Comparison of ENCODE assay signal across 10 mouse cellular contexts in genomic region chr9:75609965-75610364, GRCm38 (mm10). TPM values are rescaled to one million over a fixed set of nuclear protein-coding genes. Genes with fewer than 3 reads are reported as not detected.
DNase-seq lines count a peak whose midpoint lies in the region; ATAC-seq lines count a peak whose summit lies in the region.
"Had no signal": no experiment of that assay in that cellular context is flagged by ENCODE, and none has a peak within 500 bp of the region (broad histone marks: within the 10 kb centered on the region; RNA-seq: fewer than 3 reads in every experiment).

No protein-coding gene starts in this region.

- DNase-seq in kidney, adult 18-20 months, result no peak
- peak; percentile 22 for DNase-seq in embryonic facial prominence, embryonic 10.5 days (ENCODE audit: low spot score)
- peak; percentile 42 for DNase-seq in hindbrain, embryonic 11.5 days (ENCODE audit: low spot score)
- DNase-seq in B cell, adult 2 months, result no peak
- DNase-seq in adrenal gland, adult (ENCODE audit: inconsistent age in 2 of 2, low spot score in 1 of 2), result no peak
- DNase-seq: liver, embryonic 13.5 days; right cerebral cortex, adult 18-20 months had no signal

- H3K9me3 ChIP-seq in kidney, embryonic 16.5 days (ENCODE audit: low read length), result no peaks in the 10 kb centered on the region
- H3K9me3 ChIP-seq in embryonic facial prominence, embryonic 10.5 days, result no peaks in the 10 kb centered on the region
- no peaks in the 10 kb centered on the region for H3K9me3 ChIP-seq in hindbrain, embryonic 11.5 days (ENCODE audit: control insufficient read depth, low read length)
- H3K9me3 ChIP-seq in midbrain, embryonic 16.5 days (replicated peaks; ENCODE audit: control insufficient read depth, low read length, poor library complexity, severe bottlenecking), result no peaks in the 10 kb centered on the region
- H3K9me3 ChIP-seq: liver, embryonic 13.5 days had no signal

- H3K27ac ChIP-seq in kidney, embryonic 16.5 days (ENCODE audit: low read length), result no peak overlapping the region
- H3K27ac ChIP-seq in embryonic facial prominence, embryonic 10.5 days (replicated peaks), result no peak overlapping the region
- H3K27ac ChIP-seq in hindbrain, embryonic 11.5 days (ENCODE audit: low read depth, low read length), result peak overlapping the region; percentile 85
- peak overlapping the region; percentile 88 for H3K27ac ChIP-seq in midbrain, embryonic 16.5 days (ENCODE audit: low read length)
- H3K27ac ChIP-seq: liver, embryonic 13.5 days had no signal

- H3K4me3 ChIP-seq in kidney, embryonic 16.5 days (ENCODE audit: low read length), result peak overlapping the region; percentile 63
- peak overlapping the region; percentile 74 for H3K4me3 ChIP-seq in embryonic facial prominence, embryonic 10.5 days
- H3K4me3 ChIP-seq in hindbrain, embryonic 11.5 days (ENCODE audit: low read depth, low read length), result peak overlapping the region; percentile 82
- peak overlapping the region; percentile 94 for H3K4me3 ChIP-seq in midbrain, embryonic 16.5 days (ENCODE audit: low read depth, low read length)

- H3K27me3 ChIP-seq in kidney, embryonic 16.5 days (ENCODE audit: insufficient read depth, low read length), result peaks cover 3% of the 10 kb centered on the region; the same call in 1 of the 2 replicates
- peaks cover 12% of the 10 kb centered on the region; the same call in 1 of the 2 replicates for H3K27me3 ChIP-seq in embryonic facial prominence, embryonic 10.5 days (replicated peaks; ENCODE audit: low read depth, poor library complexity, severe bottlenecking)
- H3K27me3 ChIP-seq in hindbrain, embryonic 11.5 days (ENCODE audit: control insufficient read depth, insufficient read depth, low read length), result no peaks in the 10 kb centered on the region
- no peaks in the 10 kb centered on the region for H3K27me3 ChIP-seq in midbrain, embryonic 16.5 days (ENCODE audit: control insufficient read depth, insufficient read depth, low read depth, low read length)

- no peaks in the 10 kb centered on the region for H3K4me1 ChIP-seq in kidney, embryonic 16.5 days (ENCODE audit: insufficient read depth, low read length)
- H3K4me1 ChIP-seq in embryonic facial prominence, embryonic 10.5 days, result peaks cover 9% of the 10 kb centered on the region
- no peaks in the 10 kb centered on the region for H3K4me1 ChIP-seq in hindbrain, embryonic 11.5 days (replicated peaks; ENCODE audit: control insufficient read depth, insufficient read depth, low read length)
- H3K4me1 ChIP-seq in midbrain, embryonic 16.5 days (ENCODE audit: control insufficient read depth, insufficient read depth, low read length), result peaks cover 15% of the 10 kb centered on the region
- H3K4me1 ChIP-seq: liver, embryonic 13.5 days had no signal

- H3K4me2 ChIP-seq in kidney, embryonic 16.5 days (replicated peaks; ENCODE audit: low read depth, low read length), result peak overlapping the region; percentile 97
- peak overlapping the region; percentile 83 for H3K4me2 ChIP-seq in hindbrain, embryonic 11.5 days (replicated peaks; ENCODE audit: low read depth, low read length)
- peak overlapping the region; percentile 60 for H3K4me2 ChIP-seq in midbrain, embryonic 16.5 days (ENCODE audit: low read length)

- H3K9ac ChIP-seq in kidney, embryonic 16.5 days (replicated peaks; ENCODE audit: low read length), result peak overlapping the region; percentile 38; the same call in 1 of the 2 replicates
- peak overlapping the region; percentile 80 for H3K9ac ChIP-seq in hindbrain, embryonic 11.5 days (ENCODE audit: low read depth, low read length)
- peak overlapping the region; percentile 92 for H3K9ac ChIP-seq in midbrain, embryonic 16.5 days (ENCODE audit: low read depth, low read length)
- H3K9ac ChIP-seq: liver, embryonic 13.5 days had no signal

- WGBS in kidney, embryonic 16.5 days, result 24% methylated on average over 16 of the region's 16 CpGs
- 21% methylated on average over 16 of the region's 16 CpGs for WGBS in embryonic facial prominence, embryonic 10.5 days
- 15% methylated on average over 16 of the region's 16 CpGs for WGBS in hindbrain, embryonic 11.5 days
- 3% methylated on average over 16 of the region's 16 CpGs for WGBS in midbrain, embryonic 16.5 days

- ATAC-seq in kidney, embryonic 16.5 days (ENCODE audit: low FRiP score, low TSS enrichment), result no peak
- ATAC-seq in hindbrain, embryonic 11.5 days (ENCODE audit: low FRiP score), result no peak
- ATAC-seq in midbrain, embryonic 16.5 days, result no peak
- no peak for ATAC-seq in activated CD4-positive, CD25-positive, alpha-beta regulatory T cell, adult 4 months

- H3K36me3 ChIP-seq in kidney, embryonic 16.5 days (ENCODE audit: insufficient read depth, low read length), result no peaks in the 10 kb centered on the region
- peaks cover 2% of the 10 kb centered on the region; the same call in 1 of the 2 replicates for H3K36me3 ChIP-seq in embryonic facial prominence, embryonic 10.5 days (replicated peaks)
- no peaks in the 10 kb centered on the region for H3K36me3 ChIP-seq in hindbrain, embryonic 11.5 days (ENCODE audit: control insufficient read depth, insufficient read depth, low read length)
- H3K36me3 ChIP-seq in midbrain, embryonic 16.5 days (ENCODE audit: control insufficient read depth, insufficient read depth, low read length), result peaks cover 1% of the 10 kb centered on the region; the same call in 1 of the 2 replicates
- H3K36me3 ChIP-seq: liver, embryonic 13.5 days had no signal

RNA-seq across cellular contexts. Expression of gene Tmod2, which starts 1.2 kb away (rescaled TPM):
- 19.7 and 20.8 TPM in 2 replicates for polyA plus RNA-seq in kidney, embryonic 16.5 days (2015; fragmentation: Nextera tagmentation; extraction: Ambion mirVana)
- 31.9 and 34.3 TPM in 2 replicates for polyA plus RNA-seq in embryonic facial prominence, embryonic 10.5 days (2016; fragmentation: Nextera tagmentation; extraction: Ambion mirVana)
- 67.7 and 75.7 TPM in 2 replicates for polyA plus RNA-seq in hindbrain, embryonic 11.5 days (2014; fragmentation: Nextera tagmentation; extraction: Ambion mirVana)
- 348 and 370 TPM in 2 replicates for polyA plus RNA-seq in midbrain, embryonic 16.5 days (2015; fragmentation: Nextera tagmentation; extraction: Ambion mirVana)
- not detected for polyA plus RNA-seq in activated CD4-positive, CD25-positive, alpha-beta regulatory T cell, adult 4 months (2017; shearing (Covaris generic))

RNA-seq across cellular contexts. Expression of gene Lysmd2, which starts 15.6 kb away (rescaled TPM):
- polyA plus RNA-seq in kidney, embryonic 16.5 days (2015; fragmentation: Nextera tagmentation; extraction: Ambion mirVana), result 31.0 and 31.5 TPM in 2 replicates
- 13.6 and 16.5 TPM in 2 replicates for polyA plus RNA-seq in embryonic facial prominence, embryonic 10.5 days (2016; fragmentation: Nextera tagmentation; extraction: Ambion mirVana)
- 15.0 and 15.6 TPM in 2 replicates for polyA plus RNA-seq in hindbrain, embryonic 11.5 days (2014; fragmentation: Nextera tagmentation; extraction: Ambion mirVana)
- 31.7 and 33.9 TPM in 2 replicates for polyA plus RNA-seq in midbrain, embryonic 16.5 days (2015; fragmentation: Nextera tagmentation; extraction: Ambion mirVana)
- polyA plus RNA-seq in activated CD4-positive, CD25-positive, alpha-beta regulatory T cell, adult 4 months (2017; shearing (Covaris generic)), result 1 to 10 TPM; 3.8 to 5.4 TPM

RNA-seq across cellular contexts. Expression of gene Tmod3, which starts 50.5 kb away (rescaled TPM):
- polyA plus RNA-seq in kidney, embryonic 16.5 days (2015; fragmentation: Nextera tagmentation; extraction: Ambion mirVana), result 157 and 167 TPM in 2 replicates
- polyA plus RNA-seq in embryonic facial prominence, embryonic 10.5 days (2016; fragmentation: Nextera tagmentation; extraction: Ambion mirVana), result 81.0 and 99.2 TPM in 2 replicates
- 96.9 and 110 TPM in 2 replicates for polyA plus RNA-seq in hindbrain, embryonic 11.5 days (2014; fragmentation: Nextera tagmentation; extraction: Ambion mirVana)
- polyA plus RNA-seq in midbrain, embryonic 16.5 days (2015; fragmentation: Nextera tagmentation; extraction: Ambion mirVana), result 78.0 and 82.7 TPM in 2 replicates
- 100 to 1,000 TPM; 159 to 175 TPM for polyA plus RNA-seq in activated CD4-positive, CD25-positive, alpha-beta regulatory T cell, adult 4 months (2017; shearing (Covaris generic))

Comparison
In these comparisons a context has a peak if more than half of its experiments do, and no peak if none do; other contexts are left out.
1. H3K27ac ChIP-seq: peak in hindbrain, embryonic 11.5 days (single experiment) and midbrain, embryonic 16.5 days (single experiment); none in kidney, embryonic 16.5 days (single experiment) and embryonic facial prominence, embryonic 10.5 days (single experiment).
2. H3K9ac ChIP-seq: peak in every context shown above with its lines; median percentile 92 in midbrain, embryonic 16.5 days; 80 in hindbrain, embryonic 11.5 days; 38 in kidney, embryonic 16.5 days.
3. DNase-seq: peak in embryonic facial prominence, embryonic 10.5 days (single experiment) and hindbrain, embryonic 11.5 days (single experiment); none in kidney, adult 18-20 months (single experiment), B cell, adult 2 months (0 of 2) and adrenal gland, adult (0 of 2).
4. RNA of gene Tmod2, which starts 1.2 kb away (polyA plus RNA-seq): 348 to 370 TPM in midbrain, embryonic 16.5 days, 67.7 to 75.7 TPM in hindbrain, embryonic 11.5 days, 31.9 to 34.3 TPM in embryonic facial prominence, embryonic 10.5 days and 19.7 to 20.8 TPM in kidney, embryonic 16.5 days; not detected in activated CD4-positive, CD25-positive, alpha-beta regulatory T cell, adult 4 months; every median in the first group is over 10 times any median in the second.
5. Peak in every context shown above with its lines, with median percentiles within 50 percentile points of each other: H3K4me2 ChIP-seq and H3K4me3 ChIP-seq.